Mouse (Mus musculus) mouse embryonic stem cell (cell line): ENCODE measurements around the gene Gm11555.
"Not testable (repeated sequence)": the region's sequence is repeated elsewhere in the genome, so short reads cannot be mapped to it uniquely, and the experiment has no call there.

ENCODE experiments used
- in situ Hi-C, 2 experiments: fragments of 300-500 bp; cut with MboI; formaldehyde crosslinking; loops; 1 replicate in 1 of 2; 3 replicates in 1 of 2; pipeline ENCODE4 v1.14.3; 2019 to 2020; ENCODE audit warnings: low sequenced_read_pairs in 2 of 2, low pct_unique_long_range_greater_than_20kb in 1 of 2, mixed read lengths in 1 of 2; ENCODE audit not compliant: unreplicated experiment in 1 of 2

The Gm11555 gene

GRCm38 (mm10) chr11:99610089-99610488 lies 39.9 kb downstream of the Gm11555 start, which contains the start of gene Gm11937:
Gene Gm11937 (minus strand): TSS chr11:99610189.
- in situ Hi-C loops, result not testable (repeated sequence)

- in situ Hi-C loops, result no loop called here
These were observed 40.9 kb downstream of the Gm11555 start for GRCm38 (mm10) chr11:99609126-99609525.

GRCm38 (mm10) chr11:99603208-99603607 lies 46.8 kb downstream of the Gm11555 start, which contains the start of gene Gm11938:
Gene Gm11938 (minus strand): TSS chr11:99603308.
- in situ Hi-C loops, result not testable (repeated sequence)
